Mouse (Mus musculus): ENCODE measurements around the gene Lrrc4b.

- TF ChIP-seq CTCF (IDR thresholded peaks at IDR 0.05; ENCODE audit: low read depth) (no peak), EP300 (optimal IDR thresholded peaks at IDR 0.05) (no peak)
Observed at GRCm38 (mm10) chr7:44464511-44464910, 35.7 kb downstream of the Lrrc4b start.
